Mouse (Mus musculus) cerebellum, adult 2 months (tissue): Measurements from ENCODE around the gene Cc2d1a. TPM values are rescaled to one million over a fixed set of nuclear protein-coding genes. Genes with fewer than 3 reads are reported as not detected.

ENCODE experiments used
- DNase-seq, 2 experiments: peaks; one replicate each; pipeline ENCODE4 v3.0.0; 2021
- H3K27ac ChIP-seq: fragments of 200-500 bp; 2 replicates; pipeline ENCODE4 v1.5.1; 2012; ENCODE audit warnings: low read length, control low read depth, inconsistent platforms; ENCODE audit not compliant: insufficient read depth
- H3K27me3 ChIP-seq: fragments of 200-500 bp; 2 replicates; pipeline ENCODE4 v1.6.1; 2012; ENCODE audit warnings: inconsistent platforms, mild to moderate bottlenecking, low read length, moderate library complexity; ENCODE audit not compliant: control insufficient read depth, insufficient read depth
- H3K4me1 ChIP-seq: fragments of 200-500 bp; 2 replicates; pipeline ENCODE4 v1.6.1; 2011; ENCODE audit warnings: low read length; ENCODE audit not compliant: control insufficient read depth, insufficient read depth
- H3K4me3 ChIP-seq: fragments of 200-500 bp; replicated peaks from 2 replicates; pipeline ENCODE3; 2011; ENCODE audit warnings: mild to moderate bottlenecking, low read depth, low read length, control low read depth; ENCODE audit not compliant: insufficient read depth
- CTCF ChIP-seq: fragments of 200-500 bp; IDR thresholded peaks from 2 replicates; pipeline ENCODE4 v1.5.1; 2011; ENCODE audit warnings: low read depth, mild to moderate bottlenecking, control low read depth, low read length, moderate library complexity, borderline replicate concordance; ENCODE audit not compliant: insufficient read depth
- POLR2A ChIP-seq: fragments of 200-500 bp; IDR thresholded peaks from 2 replicates; pipeline ENCODE4 v1.6.1; 2011; ENCODE audit warnings: low read length, control low read depth, borderline replicate concordance; ENCODE audit not compliant: insufficient read depth
- WGBS: fragments of 180-500 bp; shearing (Covaris S2); methylation state at CpG from one replicate; pipeline ENCODE4 v1.1.7; 2018; 5-methylcytosine and 5-hydroxymethylcytosine counted together
- polyA plus RNA-seq: library from polyadenylated mRNA; depleted of rRNA; stranded (reverse); fragments of >200 nt; gene quantifications from 2 replicates; pipeline ENCODE4 v1.2.3, GENCODE M21; 2012; rRNA removed

Cc2d1a gene
- polyA plus RNA-seq, 1 experiment, result 40.4 TPM

- peaks cover under 1% of the 10 kb centered on the region; the same call in 1 of the 2 replicates for H3K4me1 ChIP-seq
- H3K4me3 ChIP-seq, result no peak overlapping the region
- H3K27ac ChIP-seq, result no peak overlapping the region
- no peak for DNase-seq
- WGBS, result 66% methylated on average over 8 of the region's 8 CpGs
- no peaks in the 10 kb centered on the region for H3K27me3 ChIP-seq
- TF ChIP-seq POLR2A (no peak), CTCF (no peak)
Observed at GRCm38 (mm10) chr8:84096061-84096460, 51.7 kb downstream of the Cc2d1a start.

GRCm38 (mm10) chr8:84090585-84090984, 57.2 kb downstream of the Cc2d1a start:
- no peak for TF ChIP-seq POLR2A
- no peak for TF ChIP-seq CTCF
- Histone ChIP-seq H3K4me1 (no peaks in the 10 kb centered on the region), H3K27ac (no peak overlapping the region), H3K4me3 (no peak overlapping the region), H3K27me3 (no peaks in the 10 kb centered on the region)
- 66% methylated on average over 8 of the region's 8 CpGs for WGBS
- no peak for DNase-seq

- no peaks in the 10 kb centered on the region for H3K4me1 ChIP-seq
- WGBS, result 78% methylated on average over 9 of the region's 9 CpGs
- no peak for TF ChIP-seq CTCF
- no peaks in the 10 kb centered on the region for H3K27me3 ChIP-seq
- H3K4me3 ChIP-seq, result no peak overlapping the region
- H3K27ac ChIP-seq, result no peak overlapping the region
- DNase-seq, result no peak
Observed at GRCm38 (mm10) chr8:84089277-84089676, 58.5 kb downstream of the Cc2d1a start.

- TF ChIP-seq CTCF (no peak), POLR2A (no peak)
- no peak overlapping the region for H3K4me3 ChIP-seq
- 88% methylated on average over 14 of the region's 14 CpGs for WGBS
- DNase-seq, result no peak
- H3K4me1 ChIP-seq, result no peaks in the 10 kb centered on the region
- H3K27ac ChIP-seq, result no peak overlapping the region
- no peaks in the 10 kb centered on the region for H3K27me3 ChIP-seq
Observed at GRCm38 (mm10) chr8:84087821-84088220, 59.9 kb downstream of the Cc2d1a start.

GRCm38 (mm10) chr8:84087156-84087555, 60.6 kb downstream of the Cc2d1a start:
- Histone ChIP-seq H3K4me3 (no peak overlapping the region), H3K27me3 (no peaks in the 10 kb centered on the region), H3K27ac (no peak overlapping the region), H3K4me1 (no peaks in the 10 kb centered on the region)
- TF ChIP-seq CTCF (no peak), POLR2A (no peak)
- DNase-seq, result no peak
- WGBS, result 78% methylated on average over 7 of the region's 7 CpGs

- Histone ChIP-seq H3K27ac (no peak overlapping the region), H3K4me3 (no peak overlapping the region), H3K4me1 (no peaks in the 10 kb centered on the region), H3K27me3 (no peaks in the 10 kb centered on the region)
- TF ChIP-seq POLR2A, result no peak
- TF ChIP-seq CTCF, result no peak
- no peak for DNase-seq
- WGBS, result 49% methylated on average over 42 of the region's 42 CpGs
Observed at GRCm38 (mm10) chr8:84084341-84085115, 63.2 kb downstream of the Cc2d1a start.

GRCm38 (mm10) chr8:84083829-84084241, 63.9 kb downstream of the Cc2d1a start:
- Histone ChIP-seq H3K4me3 (no peak overlapping the region), H3K27me3 (no peaks in the 10 kb centered on the region), H3K4me1 (no peaks in the 10 kb centered on the region), H3K27ac (no peak overlapping the region)
- TF ChIP-seq CTCF (0 out of 2 replicates have a peak, but pooled peaks have one; percentile 26), POLR2A (no peak)
- no peak for DNase-seq
- 33% methylated on average over 8 of the region's 8 CpGs for WGBS

Other genes starting within 250 kb of the Cc2d1a start
- 164 and 184 TPM in 2 replicates for gene Adgrl1, start 247.8 kb downstream of the Cc2d1a start, polyA plus RNA-seq
- 0.56 and 0.74 TPM in 2 replicates for gene Gm10644, start 192.7 kb downstream of the Cc2d1a start, polyA plus RNA-seq
- gene Asf1b, start 192.4 kb downstream of the Cc2d1a start, polyA plus RNA-seq, result 2.0 and 2.5 TPM in 2 replicates
- 235 and 256 TPM in 2 replicates for gene Prkaca, start 174.9 kb downstream of the Cc2d1a start, polyA plus RNA-seq
- gene Samd1, start 150.3 kb downstream of the Cc2d1a start, polyA plus RNA-seq, result 50.5 and 55.1 TPM in 2 replicates
- 0.11 and 0.14 TPM in 2 replicates for gene 1700067K01Rik, start 146.4 kb downstream of the Cc2d1a start, polyA plus RNA-seq
- 4.6 and 7.8 TPM in 2 replicates for gene 2210011C24Rik, start 135.8 kb downstream of the Cc2d1a start, polyA plus RNA-seq
- 2.8 and 4.1 TPM in 2 replicates for gene Palm3, start 126.5 kb downstream of the Cc2d1a start, polyA plus RNA-seq
- gene Il27ra, start 105.3 kb downstream of the Cc2d1a start, polyA plus RNA-seq, result 0.17 and 0.21 TPM in 2 replicates
- gene Rln3, start 102.9 kb downstream of the Cc2d1a start, polyA plus RNA-seq, result 2.6 and 7.4 TPM in 2 replicates
- gene Gm10643, start 82.8 kb downstream of the Cc2d1a start, polyA plus RNA-seq, result 2.0 and 2.1 TPM in 2 replicates
- 27.2 and 27.8 TPM in 2 replicates for gene Rfx1, start 81.1 kb downstream of the Cc2d1a start, polyA plus RNA-seq
- gene Dcaf15, start 43.2 kb downstream of the Cc2d1a start, polyA plus RNA-seq, result 39.0 and 44.7 TPM in 2 replicates
- gene Podnl1, start 21.9 kb downstream of the Cc2d1a start, polyA plus RNA-seq, result 0.14 and 0.20 TPM in 2 replicates
- 2.7 and 3.2 TPM in 2 replicates for gene 4930432K21Rik, start 89 bp upstream of the Cc2d1a start, polyA plus RNA-seq
- 2.3 and 2.8 TPM in 2 replicates for gene Nanos3, start 37.3 kb upstream of the Cc2d1a start, polyA plus RNA-seq
- 14.0 TPM in 2 replicates for gene Zswim4, start 89.1 kb upstream of the Cc2d1a start, polyA plus RNA-seq
- 210 and 226 TPM in 2 replicates for gene D8Ertd738e, start 101.8 kb upstream of the Cc2d1a start, polyA plus RNA-seq
- 32.9 and 35.5 TPM in 2 replicates for gene Mri1, start 109.4 kb upstream of the Cc2d1a start, polyA plus RNA-seq
- 39.1 and 43.1 TPM in 2 replicates for gene Ccdc130, start 122.4 kb upstream of the Cc2d1a start, polyA plus RNA-seq
- gene Cacna1a, start 240.5 kb upstream of the Cc2d1a start, polyA plus RNA-seq, result 220 and 260 TPM in 2 replicates